Mouse (Mus musculus) thymus, adult 2 months (tissue): ENCODE results near the gene Efhd1.

Experiments used
- CTCF ChIP-seq: fragments of 200-500 bp; IDR thresholded peaks from 2 replicates; pipeline ENCODE4 v1.5.1; 2012; ENCODE audit warnings: mild to moderate bottlenecking, control low read depth, low read length, moderate library complexity, borderline replicate concordance; ENCODE audit not compliant: control insufficient read depth, poor library complexity, insufficient read depth; ENCODE audit errors: extremely low read depth
- POLR2A ChIP-seq: fragments of 200-500 bp; IDR thresholded peaks from 2 replicates; pipeline ENCODE4 v1.6.1; 2012; ENCODE audit warnings: mild to moderate bottlenecking, low read length, control low read depth, moderate library complexity; ENCODE audit not compliant: control insufficient read depth, poor library complexity, insufficient read depth; ENCODE audit errors: extremely low read depth

- TF ChIP-seq POLR2A = no peak
- no peak for TF ChIP-seq CTCF
Measured at GRCm38 (mm10) chr1:87263257-87263656, 906 bp upstream of the Efhd1 start.
